Mouse (Mus musculus) mature B cell (primary cell): ENCODE results near the gene Nat9.

Source experiments
- in situ Hi-C: fragments of 300-500 bp; cut with MboI; formaldehyde crosslinking; loops from 2 replicates; pipeline ENCODE4 v1.14.3; 2019

Gene Nat9

GRCm38 (mm10) chr11:115215123-115215522 is 27.5 kb upstream of the Nat9 start:
- in situ Hi-C loops = no loop called here

GRCm38 (mm10) chr11:115212116-115212515 is 24.5 kb upstream of the Nat9 start:
- in situ Hi-C loops = no loop called here

GRCm38 (mm10) chr11:115209958-115210357 is 22.3 kb upstream of the Nat9 start:
- in situ Hi-C loops = no loop called here

GRCm38 (mm10) chr11:115208776-115209732 is 21.4 kb upstream of the Nat9 start:
- in situ Hi-C loops = no loop called here

GRCm38 (mm10) chr11:115208126-115208525 is 20.5 kb upstream of the Nat9 start:
- in situ Hi-C loops = no loop called here

- in situ Hi-C loops = no loop called here
Measured at GRCm38 (mm10) chr11:115202756-115203155, 15.1 kb upstream of the Nat9 start.

GRCm38 (mm10) chr11:115202316-115202715 is 14.7 kb upstream of the Nat9 start:
- in situ Hi-C loops = no loop called here

GRCm38 (mm10) chr11:115200520-115200919 is 12.9 kb upstream of the Nat9 start:
- in situ Hi-C loops = no loop called here

- in situ Hi-C loops = no loop called here
Measured at GRCm38 (mm10) chr11:115198932-115199384, 11.3 kb upstream of the Nat9 start.

GRCm38 (mm10) chr11:115197558-115197957 is 9.9 kb upstream of the Nat9 start:
- in situ Hi-C loops = no loop called here

GRCm38 (mm10) chr11:115195933-115196332 is 8.3 kb upstream of the Nat9 start:
- in situ Hi-C loops = no loop called here

GRCm38 (mm10) chr11:115194693-115195092 is 7.0 kb upstream of the Nat9 start:
- in situ Hi-C loops = no loop called here

GRCm38 (mm10) chr11:115192180-115192579 is 4.5 kb upstream of the Nat9 start:
- in situ Hi-C loops = no loop called here

- in situ Hi-C loops = no loop called here
Measured at GRCm38 (mm10) chr11:115189304-115189703, 1.6 kb upstream of the Nat9 start.

- in situ Hi-C loops = no loop called here
Measured at GRCm38 (mm10) chr11:115188539-115189231, 1.0 kb upstream of the Nat9 start.

- in situ Hi-C loops = no loop called here
Measured at GRCm38 (mm10) chr11:115187224-115187639, 427 bp downstream of the Nat9 start, which contains the start of gene Tmem104. Tmem104 (plus strand) TSS chr11:115187487.

- in situ Hi-C loops = no loop called here
Measured at GRCm38 (mm10) chr11:115184973-115185372, 2.7 kb downstream of the Nat9 start.

GRCm38 (mm10) chr11:115181913-115182638 is 5.6 kb downstream of the Nat9 start:
- in situ Hi-C loops = no loop called here

GRCm38 (mm10) chr11:115179881-115180280 is 7.8 kb downstream of the Nat9 start:
- in situ Hi-C loops = no loop called here

GRCm38 (mm10) chr11:115179191-115179590 is 8.5 kb downstream of the Nat9 start:
- in situ Hi-C loops = no loop called here

GRCm38 (mm10) chr11:115178766-115179165 is 8.9 kb downstream of the Nat9 start:
- in situ Hi-C loops = no loop called here
